Mouse (Mus musculus): ENCODE data around the gene Pigt.

DNA sequence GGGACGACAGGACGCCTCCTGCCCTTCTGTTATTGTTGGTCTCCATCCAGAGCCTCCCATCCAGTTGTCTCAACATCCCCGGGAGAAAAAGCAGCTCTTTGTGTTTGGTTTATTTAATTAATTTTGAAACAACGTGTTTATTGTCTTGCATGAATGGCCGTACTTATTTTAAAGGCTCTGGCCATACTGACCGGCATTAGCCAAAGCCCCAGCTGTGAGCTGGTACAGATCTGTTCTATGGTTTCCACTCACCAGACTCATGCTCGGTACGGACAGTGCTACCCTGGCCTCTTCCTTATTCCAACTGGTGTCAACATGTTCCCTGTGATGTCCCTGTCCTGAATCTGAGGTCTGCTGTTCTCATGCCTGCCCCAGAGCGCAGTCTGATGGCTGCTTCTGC, 18.6 kb downstream of the Pigt start:
- TF ChIP-seq CTCF (IDR thresholded peaks at IDR 0.05; ENCODE audit: control insufficient read depth, insufficient read depth, low read length) (no peak), POLR2A (IDR thresholded peaks at IDR 0.05; ENCODE audit: borderline replicate concordance, control insufficient read depth, low read depth, low read length) (no peak)

Measured in bone marrow, adult 2 months (tissue).